Mouse (Mus musculus) liver, postnatal 0 days (tissue): ENCODE measurements at regions not wholly inside any gene's neighbourhood (a gene's known extent, or its start where the extent isn't known, plus 50 kb on each side); places are given as distances from the start of the nearest gene placed in this dataset.

ENCODE experiments used
- ATAC-seq: fragments of 200-750 bp; cut with Nextera tagmentation; 2 replicates; pipeline ENCODE4 v1.8.0; 2017; ENCODE audit warnings: mild to moderate bottlenecking, moderate library complexity
- DNase-seq: peaks from one replicate; pipeline ENCODE4 v3.0.0-alpha.2; 2016
- H3K27ac ChIP-seq: fragments of 300-500 bp; sonication (generic); 2 replicates; pipeline ENCODE4 v1.5.1; 2014; ENCODE audit warnings: antibody characterized with exemption, moderate library complexity, mild to moderate bottlenecking, low read depth
- H3K27me3 ChIP-seq: fragments of 300-500 bp; sonication (generic); 2 replicates; pipeline ENCODE4 v1.6.1; 2014; ENCODE audit warnings: low read length, control low read depth, mixed read lengths; ENCODE audit not compliant: insufficient read depth
- H3K36me3 ChIP-seq: fragments of 300-500 bp; sonication (generic); replicated peaks from 2 replicates; pipeline ENCODE4 v1.6.1; 2014; ENCODE audit warnings: mild to moderate bottlenecking, control low read depth, low read length, moderate library complexity, mixed read lengths; ENCODE audit not compliant: insufficient read depth
- H3K4me1 ChIP-seq: fragments of 300-500 bp; sonication (generic); 2 replicates; pipeline ENCODE4 v1.6.1; 2014; ENCODE audit warnings: antibody characterized with exemption, mild to moderate bottlenecking, control low read depth; ENCODE audit not compliant: insufficient read depth
- H3K4me2 ChIP-seq: fragments of 300-500 bp; sonication (generic); 2 replicates; pipeline ENCODE4 v1.6.1; 2014; ENCODE audit warnings: low read depth, mild to moderate bottlenecking, low read length, moderate library complexity, mixed read lengths
- H3K4me3 ChIP-seq: fragments of 300-500 bp; sonication (generic); 2 replicates; pipeline ENCODE4 v1.5.1; 2014; ENCODE audit warnings: low read depth, low read length
- H3K9ac ChIP-seq: fragments of 300-500 bp; sonication (generic); replicated peaks from 2 replicates; pipeline ENCODE4 v1.6.1; 2014; ENCODE audit warnings: mild to moderate bottlenecking, moderate library complexity
- H3K9me3 ChIP-seq: fragments of 300-500 bp; sonication (generic); 2 replicates; pipeline ENCODE4 v1.6.1; 2016; ENCODE audit warnings: mild to moderate bottlenecking, control low read depth, low read length, mixed read lengths
- CTCF ChIP-seq: sonication (generic); IDR thresholded peaks from 2 replicates; pipeline ENCODE4 v1.5.1; 2016; ENCODE audit warnings: antibody characterized with exemption, low read depth
- EP300 ChIP-seq: IDR thresholded peaks from 2 replicates; pipeline ENCODE4 v1.6.1; 2016; ENCODE audit warnings: antibody characterized with exemption, low read depth, mild to moderate bottlenecking
- WGBS: fragments of 180-500 bp; shearing (Covaris S2); extraction: QIAGEN DNeasy Blood & Tissue Kit; methylation state at CpG from one replicate; pipeline ENCODE4 v1.1.7; 2014; ENCODE audit not compliant: insufficient replicate concordance; 5-methylcytosine and 5-hydroxymethylcytosine counted together

DNA sequence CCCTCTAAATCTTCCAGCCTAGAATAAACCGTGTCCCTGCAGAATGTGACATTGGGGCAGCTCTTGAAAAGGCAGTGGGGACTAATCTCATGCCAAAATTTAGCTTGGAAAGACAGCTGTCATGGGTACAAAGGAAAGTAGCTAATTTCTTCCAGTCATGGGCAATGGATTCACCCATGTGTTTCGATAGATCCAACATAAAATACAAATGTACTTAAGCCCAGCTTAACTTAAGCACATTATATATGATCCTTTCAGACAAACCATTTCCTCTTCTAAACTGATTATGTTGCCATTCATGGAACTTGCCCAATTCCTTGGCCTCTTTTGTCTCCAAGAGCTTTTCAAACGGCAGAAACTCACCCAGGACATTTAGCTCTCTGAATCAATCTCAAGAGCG lies 970.5 kb downstream of the Defb40 start:
- no peak overlapping the region for H3K4me2 ChIP-seq
- no peak overlapping the region for H3K9ac ChIP-seq
- H3K4me1 ChIP-seq = no peaks in the 10 kb centered on the region
- DNase-seq = no peak
- H3K27me3 ChIP-seq = no peaks in the 10 kb centered on the region
- H3K4me3 ChIP-seq = no peak overlapping the region
- H3K9me3 ChIP-seq = no peaks in the 10 kb centered on the region
- no peaks in the 10 kb centered on the region for H3K36me3 ChIP-seq
- no peak for ATAC-seq
- TF ChIP-seq CTCF = no peak
- no peak for TF ChIP-seq EP300
- WGBS = 67% methylated on average over 4 of the region's 4 CpGs
- no peak overlapping the region for H3K27ac ChIP-seq

- Histone ChIP-seq H3K36me3 (no peaks in the 10 kb centered on the region), H3K27me3 (no peaks in the 10 kb centered on the region), H3K9ac (no peak overlapping the region), H3K27ac (no peak overlapping the region), H3K4me2 (no peak overlapping the region), H3K4me3 (no peak overlapping the region), H3K4me1 (no peaks in the 10 kb centered on the region), H3K9me3 (no peaks in the 10 kb centered on the region)
- ATAC-seq = no peak
- no peak for DNase-seq
- TF ChIP-seq EP300 (no peak), CTCF (no peak)
- WGBS = 90% methylated on average over 2 of the region's 2 CpGs
Measured at GRCm38 (mm10) chr8:18005660-18006059, 972.4 kb downstream of the Defb40 start.

GRCm38 (mm10) chr8:18000750-18001149 lies 977.3 kb downstream of the Defb40 start:
- ATAC-seq (no peak), DNase-seq (no peak)
- H3K27me3 ChIP-seq = no peaks in the 10 kb centered on the region
- 70% methylated on average over 5 of the region's 5 CpGs for WGBS
- no peak for TF ChIP-seq CTCF
- TF ChIP-seq EP300 = no peak
- no peak overlapping the region for H3K9ac ChIP-seq
- H3K4me1 ChIP-seq = no peaks in the 10 kb centered on the region
- H3K4me2 ChIP-seq = no peak overlapping the region
- no peaks in the 10 kb centered on the region for H3K36me3 ChIP-seq
- no peak overlapping the region for H3K27ac ChIP-seq
- no peaks in the 10 kb centered on the region for H3K9me3 ChIP-seq
- no peak overlapping the region for H3K4me3 ChIP-seq

- Histone ChIP-seq H3K4me1 (no peaks in the 10 kb centered on the region), H3K4me3 (no peak overlapping the region), H3K27me3 (no peaks in the 10 kb centered on the region), H3K36me3 (no peaks in the 10 kb centered on the region), H3K27ac (no peak overlapping the region), H3K9ac (no peak overlapping the region), H3K9me3 (no peaks in the 10 kb centered on the region), H3K4me2 (no peak overlapping the region)
- ATAC-seq = no peak
- no peak for TF ChIP-seq EP300
- TF ChIP-seq CTCF = no peak
- DNase-seq = no peak
- WGBS = 47% methylated on average over 1 of the region's 1 CpGs
Measured at GRCm38 (mm10) chr8:17984779-17985178, 993.3 kb downstream of the Defb40 start.

- H3K36me3 ChIP-seq = no peaks in the 10 kb centered on the region
- H3K27ac ChIP-seq = no peak overlapping the region
- no peak overlapping the region for H3K9ac ChIP-seq
- TF ChIP-seq CTCF (no peak), EP300 (no peak)
- H3K4me1 ChIP-seq = no peaks in the 10 kb centered on the region
- no peaks in the 10 kb centered on the region for H3K27me3 ChIP-seq
- WGBS = 53% methylated on average over 1 of the region's 1 CpGs
- H3K4me3 ChIP-seq = no peak overlapping the region
- no peaks in the 10 kb centered on the region for H3K9me3 ChIP-seq
- no peak overlapping the region for H3K4me2 ChIP-seq
- ATAC-seq = no peak
- no peak for DNase-seq
Measured at GRCm38 (mm10) chr8:17948848-17949247, 1029.2 kb downstream of the Defb40 start.

DNA sequence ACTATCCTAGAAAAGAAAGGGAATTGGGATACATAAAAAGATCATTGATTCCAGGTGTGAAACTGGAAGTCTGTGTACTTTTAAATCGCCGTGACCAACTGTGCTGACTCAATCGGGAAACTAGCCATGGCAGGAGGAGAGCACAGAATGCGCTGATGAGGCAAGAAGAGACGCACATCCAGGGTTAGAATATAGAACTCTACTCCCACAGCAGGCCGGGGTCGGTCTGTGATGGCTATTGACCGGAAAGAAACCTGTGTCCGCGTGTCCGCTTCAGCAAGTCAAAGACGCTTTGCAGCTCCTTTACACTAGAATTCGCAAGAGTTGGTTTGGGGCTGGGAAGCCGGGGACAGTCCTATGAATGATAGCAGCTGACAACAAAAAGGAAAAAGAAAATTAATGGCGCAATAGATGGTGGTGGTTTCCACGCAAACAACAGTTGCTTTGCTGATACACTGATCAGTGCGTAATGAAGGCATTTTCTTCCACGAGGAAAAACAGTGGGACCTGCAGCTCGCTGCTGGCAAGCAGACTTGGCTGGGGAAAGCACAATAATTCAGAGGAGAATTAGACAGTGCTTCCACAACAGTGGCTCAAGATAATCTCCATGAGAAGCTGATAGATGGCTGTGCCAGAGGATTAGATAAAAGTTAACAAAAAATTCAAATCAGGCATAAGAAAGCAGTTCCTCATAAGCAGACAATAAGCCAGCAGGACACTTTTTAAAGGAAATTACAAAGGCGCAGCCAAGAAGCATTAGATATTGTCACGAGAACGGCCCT lies 1029.8 kb downstream of the Defb40 start:
- Histone ChIP-seq H3K4me2 (no peak overlapping the region), H3K27ac (no peak overlapping the region), H3K9me3 (no peaks in the 10 kb centered on the region), H3K36me3 (no peaks in the 10 kb centered on the region), H3K27me3 (no peaks in the 10 kb centered on the region), H3K4me3 (no peak overlapping the region), H3K4me1 (no peaks in the 10 kb centered on the region), H3K9ac (no peak overlapping the region)
- no peak for ATAC-seq
- WGBS = 86% methylated on average over 22 of the region's 22 CpGs
- TF ChIP-seq EP300 (no peak), CTCF (no peak)
- DNase-seq = no peak

- no peak overlapping the region for H3K4me3 ChIP-seq
- no peak for ATAC-seq
Measured at GRCm38 (mm10) chr8:17934696-17935095, 1043.4 kb downstream of the Defb40 start.

More at GRCm38 (mm10) chr8:17934696-17935095, 1043.4 kb downstream of the Defb40 start:
- no peaks in the 10 kb centered on the region for H3K27me3 ChIP-seq
- no peaks in the 10 kb centered on the region for H3K4me1 ChIP-seq
- no peaks in the 10 kb centered on the region for H3K9me3 ChIP-seq
- no peak overlapping the region for H3K4me2 ChIP-seq
- H3K27ac ChIP-seq = no peak overlapping the region
- DNase-seq = no peak
- no peaks in the 10 kb centered on the region for H3K36me3 ChIP-seq
- H3K9ac ChIP-seq = no peak overlapping the region
- no peak for TF ChIP-seq CTCF
- no peak for TF ChIP-seq EP300
